Mouse (Mus musculus) layer of hippocampus, adult 9-10 months (tissue): ENCODE data around the gene Eef1a1.
"Not testable (repeated sequence)": the region's sequence is repeated elsewhere in the genome, so short reads cannot be mapped to it uniquely, and the experiment has no call there.

ENCODE experiments used
- DNase-seq: peaks from one replicate; pipeline ENCODE4 v3.0.0; 2022; ENCODE audit warnings: low spot score

Eef1a1 gene

GRCm38 (mm10) chr9:78508106-78508786, 19.3 kb upstream of the Eef1a1 start:
- no peak for DNase-seq

- DNase-seq, result no peak
Observed at GRCm38 (mm10) chr9:78506722-78507077, 17.7 kb upstream of the Eef1a1 start.

GRCm38 (mm10) chr9:78506002-78506721, 17.2 kb upstream of the Eef1a1 start:
- DNase-seq, result no peak

- no peak for DNase-seq
Observed at GRCm38 (mm10) chr9:78505223-78505622, 16.3 kb upstream of the Eef1a1 start.

- no peak for DNase-seq
Observed at GRCm38 (mm10) chr9:78504679-78505078, 15.7 kb upstream of the Eef1a1 start.

- no peak for DNase-seq
Observed at GRCm38 (mm10) chr9:78504133-78504532, 15.2 kb upstream of the Eef1a1 start.

- DNase-seq, result no peak
Observed at GRCm38 (mm10) chr9:78503223-78504079, 14.5 kb upstream of the Eef1a1 start.

GRCm38 (mm10) chr9:78501284-78501683, 12.3 kb upstream of the Eef1a1 start:
- DNase-seq, result no peak

- DNase-seq, result no peak
Observed at GRCm38 (mm10) chr9:78500386-78500785, 11.4 kb upstream of the Eef1a1 start.

- no peak for DNase-seq
Observed at GRCm38 (mm10) chr9:78493171-78493570, 4.2 kb upstream of the Eef1a1 start.

GRCm38 (mm10) chr9:78492254-78492653, 3.3 kb upstream of the Eef1a1 start:
- no peak for DNase-seq

GRCm38 (mm10) chr9:78491169-78491568, 2.2 kb upstream of the Eef1a1 start:
- no peak for DNase-seq

- not testable (repeated sequence) for DNase-seq
Observed at GRCm38 (mm10) chr9:78488021-78488420, 930 bp downstream of the Eef1a1 start.

- DNase-seq, result no peak
Observed at GRCm38 (mm10) chr9:78484660-78485059, 4.3 kb downstream of the Eef1a1 start.

- DNase-seq, result no peak
Observed at GRCm38 (mm10) chr9:78482386-78482785, 6.6 kb downstream of the Eef1a1 start.

GRCm38 (mm10) chr9:78481423-78482331, 7.3 kb downstream of the Eef1a1 start:
- peak; percentile 89 for DNase-seq

GRCm38 (mm10) chr9:78480706-78481358, 8.1 kb downstream of the Eef1a1 start:
- no peak for DNase-seq

- not testable (repeated sequence) for DNase-seq
Observed at GRCm38 (mm10) chr9:78480227-78480626, 8.7 kb downstream of the Eef1a1 start.

GRCm38 (mm10) chr9:78479308-78479707, 9.6 kb downstream of the Eef1a1 start:
- DNase-seq, result not testable (repeated sequence)

GRCm38 (mm10) chr9:78478009-78478605, 10.8 kb downstream of the Eef1a1 start:
- DNase-seq, result not testable (repeated sequence)
